Mouse (Mus musculus) intestine, embryonic 16.5 days (tissue): ENCODE measurements around the gene Ntrk2. TPM values are rescaled to one million over a fixed set of nuclear protein-coding genes. Genes with fewer than 3 reads are reported as not detected.

Source experiments
- ATAC-seq: fragments of 200-750 bp; cut with Nextera tagmentation; 2 replicates; pipeline ENCODE4 v1.8.0; 2017; ENCODE audit warnings: moderate TSS enrichment, moderate library complexity
- H3K27ac ChIP-seq: fragments of 300-500 bp; sonication (generic); 2 replicates; pipeline ENCODE4 v1.5.1; 2014; ENCODE audit warnings: mild to moderate bottlenecking, low read length
- H3K27me3 ChIP-seq: fragments of 300-500 bp; sonication (generic); replicated peaks from 2 replicates; pipeline ENCODE4 v1.6.1; 2014; ENCODE audit warnings: low read length, control low read depth, mixed read lengths; ENCODE audit not compliant: control insufficient read depth, insufficient read depth
- H3K36me3 ChIP-seq: fragments of 300-500 bp; sonication (generic); 2 replicates; pipeline ENCODE4 v1.6.1; 2014; ENCODE audit warnings: low read length, control low read depth; ENCODE audit not compliant: control insufficient read depth, insufficient read depth
- H3K4me1 ChIP-seq: fragments of 300-500 bp; sonication (generic); 2 replicates; pipeline ENCODE4 v1.6.1; 2014; ENCODE audit warnings: low read length, control low read depth, mixed read lengths; ENCODE audit not compliant: control insufficient read depth, insufficient read depth
- H3K4me2 ChIP-seq: fragments of 300-500 bp; sonication (generic); 2 replicates; pipeline ENCODE4 v1.6.1; 2014; ENCODE audit warnings: low read depth, low read length, control low read depth
- H3K4me3 ChIP-seq: fragments of 300-500 bp; sonication (generic); 2 replicates; pipeline ENCODE4 v1.5.1; 2014; ENCODE audit warnings: mild to moderate bottlenecking, low read length
- H3K9ac ChIP-seq: fragments of 300-500 bp; sonication (generic); 2 replicates; pipeline ENCODE4 v1.6.1; 2014; ENCODE audit warnings: low read depth, low read length
- H3K9me3 ChIP-seq: fragments of 300-500 bp; sonication (generic); 2 replicates; pipeline ENCODE4 v1.6.1; 2016; ENCODE audit warnings: low read length, control low read depth; ENCODE audit not compliant: control insufficient read depth
- WGBS: fragments of 180-500 bp; shearing (Covaris S2); extraction: QIAGEN DNeasy Blood & Tissue Kit; methylation state at CpG from one replicate; pipeline ENCODE4 v1.1.7; 2014; 5-methylcytosine and 5-hydroxymethylcytosine counted together
- polyA plus RNA-seq: library from polyadenylated mRNA; unstranded; fragments of >200 nt; fragmentation: Nextera tagmentation; extraction: Ambion mirVana; gene quantifications from 2 replicates; pipeline ENCODE4 v1.2.1, GENCODE M21; 2015

The Ntrk2 gene
- polyA plus RNA-seq, 1 experiment from 2014 or later, result 0.87 TPM

DNA sequence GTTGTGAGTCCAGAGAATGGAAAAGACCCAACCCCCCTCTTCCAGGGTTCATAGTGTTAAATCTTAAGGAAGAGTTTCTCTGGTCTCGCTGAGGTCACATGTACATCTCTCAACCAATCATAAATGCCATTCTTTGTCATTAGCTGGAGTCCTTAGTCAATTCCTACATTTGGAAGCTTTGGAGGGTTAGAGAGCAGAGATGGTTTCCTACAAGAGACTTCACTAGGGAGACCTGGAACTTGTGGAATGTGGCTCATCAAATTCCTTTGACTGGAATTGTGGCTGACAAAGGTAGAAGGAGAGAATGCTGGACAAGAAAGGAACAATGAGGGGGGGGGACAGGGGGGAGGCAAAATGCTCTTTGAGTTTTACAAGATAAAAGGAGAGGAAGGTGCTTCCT is 30.5 kb downstream of the Ntrk2 start:
- Histone ChIP-seq H3K4me3 (no peak overlapping the region), H3K36me3 (no peaks in the 10 kb centered on the region), H3K27me3 (no peaks in the 10 kb centered on the region), H3K27ac (no peak overlapping the region), H3K9me3 (no peaks in the 10 kb centered on the region), H3K9ac (no peak overlapping the region), H3K4me1 (peaks cover 5% of the 10 kb centered on the region; the same call in 1 of the 2 replicates), H3K4me2 (no peak overlapping the region)
- ATAC-seq, result no peak
- 87% methylated on average over 1 of the region's 1 CpGs for WGBS

DNA sequence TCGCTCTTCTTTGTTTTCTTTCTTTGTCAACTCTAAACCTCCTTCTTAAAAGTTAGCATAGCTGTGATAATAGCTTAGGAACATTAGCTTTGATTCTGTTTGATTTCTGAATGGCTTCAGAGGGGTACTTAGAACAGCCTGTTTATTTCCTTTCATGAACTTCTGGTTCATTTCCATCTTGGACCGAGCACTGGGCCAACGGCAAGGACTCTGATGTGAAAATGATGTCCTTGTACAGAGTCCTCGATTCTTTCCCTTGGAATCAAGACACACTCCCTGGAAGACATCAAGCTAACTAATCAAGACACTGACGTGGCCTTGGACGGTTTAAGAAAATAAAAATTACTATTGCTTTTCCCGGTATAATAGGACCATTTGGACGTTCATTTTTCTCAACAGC is 31.7 kb downstream of the Ntrk2 start:
- ATAC-seq, result no peak
- H3K4me3 ChIP-seq, result no peak overlapping the region

DNA sequence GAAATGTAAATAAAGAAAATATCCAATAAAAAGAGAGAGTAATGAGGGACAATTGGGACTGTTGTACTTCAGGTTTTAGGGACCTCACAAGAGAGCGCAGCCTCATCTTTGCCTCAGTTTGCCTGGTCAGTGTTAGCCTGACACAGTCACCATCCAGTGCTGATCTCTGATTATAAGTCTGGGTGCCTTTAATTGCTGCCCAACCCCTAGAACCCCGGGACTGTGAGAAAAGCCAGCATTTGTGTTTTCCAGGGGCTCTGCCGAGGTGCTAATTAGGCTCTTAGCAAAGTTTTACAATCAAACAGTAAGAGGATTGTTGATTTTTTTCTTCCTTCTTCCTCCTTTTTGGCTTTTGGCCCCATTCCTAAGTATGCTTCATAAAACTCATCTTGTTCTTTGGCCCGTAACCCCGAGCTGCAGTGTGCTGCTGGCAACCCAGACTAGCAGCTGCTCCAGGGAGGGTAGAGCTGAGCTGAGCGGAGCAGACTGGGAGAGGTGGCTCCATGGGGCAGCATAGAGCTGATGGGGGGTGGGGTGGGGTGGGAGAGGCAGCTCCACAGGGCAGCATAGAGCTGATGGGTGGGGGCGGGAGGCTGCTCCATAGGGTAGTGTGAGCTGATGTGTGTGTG is 34.5 kb downstream of the Ntrk2 start:
- 22% methylated on average over 6 of the region's 7 CpGs for WGBS
- peaks cover 5% of the 10 kb centered on the region; the same call in 1 of the 2 replicates for H3K4me1 ChIP-seq
- ATAC-seq, result peak; percentile 98
- H3K4me2 ChIP-seq, result peak overlapping the region; percentile 2; the same call in 1 of the 2 replicates
- H3K9me3 ChIP-seq, result no peaks in the 10 kb centered on the region
- no peak overlapping the region for H3K27ac ChIP-seq
- H3K9ac ChIP-seq, result no peak overlapping the region
- H3K27me3 ChIP-seq, result no peaks in the 10 kb centered on the region
- H3K4me3 ChIP-seq, result no peak overlapping the region
- no peaks in the 10 kb centered on the region for H3K36me3 ChIP-seq

More for the DNA sequence above, 31.7 kb downstream of the Ntrk2 start:
- Histone ChIP-seq H3K27me3 (no peaks in the 10 kb centered on the region), H3K4me1 (peaks cover 5% of the 10 kb centered on the region; the same call in 1 of the 2 replicates), H3K36me3 (no peaks in the 10 kb centered on the region), H3K27ac (no peak overlapping the region), H3K9me3 (no peaks in the 10 kb centered on the region), H3K9ac (no peak overlapping the region), H3K4me2 (no peak overlapping the region)
- 86% methylated on average over 8 of the region's 8 CpGs for WGBS

DNA sequence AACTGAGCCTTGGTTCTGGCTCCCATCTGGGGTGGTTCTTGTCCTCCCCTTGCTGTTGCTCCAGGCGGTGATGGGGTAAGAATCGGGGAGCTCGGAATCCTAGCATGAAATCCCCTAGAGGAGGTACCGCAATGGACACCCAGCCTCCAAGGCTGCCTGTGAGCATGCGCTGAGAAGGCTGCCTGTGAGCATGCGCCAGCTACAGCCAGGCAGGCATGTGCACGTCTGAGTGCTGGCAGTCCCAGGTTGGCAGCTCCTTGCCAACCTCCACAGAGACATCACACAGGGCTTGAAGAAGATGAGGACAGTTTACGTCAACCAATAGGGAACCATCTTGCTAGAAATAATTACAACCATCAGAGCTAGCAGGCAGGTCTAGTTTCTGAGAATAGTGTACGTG is 37.5 kb downstream of the Ntrk2 start:
- Histone ChIP-seq H3K27ac (no peak overlapping the region), H3K36me3 (no peaks in the 10 kb centered on the region), H3K4me1 (peaks cover 5% of the 10 kb centered on the region; the same call in 1 of the 2 replicates), H3K9me3 (peaks cover 3% of the 10 kb centered on the region), H3K27me3 (no peaks in the 10 kb centered on the region), H3K4me2 (no peak overlapping the region), H3K4me3 (no peak overlapping the region), H3K9ac (no peak overlapping the region)
- ATAC-seq, result no peak
- 87% methylated on average over 9 of the region's 9 CpGs for WGBS

DNA sequence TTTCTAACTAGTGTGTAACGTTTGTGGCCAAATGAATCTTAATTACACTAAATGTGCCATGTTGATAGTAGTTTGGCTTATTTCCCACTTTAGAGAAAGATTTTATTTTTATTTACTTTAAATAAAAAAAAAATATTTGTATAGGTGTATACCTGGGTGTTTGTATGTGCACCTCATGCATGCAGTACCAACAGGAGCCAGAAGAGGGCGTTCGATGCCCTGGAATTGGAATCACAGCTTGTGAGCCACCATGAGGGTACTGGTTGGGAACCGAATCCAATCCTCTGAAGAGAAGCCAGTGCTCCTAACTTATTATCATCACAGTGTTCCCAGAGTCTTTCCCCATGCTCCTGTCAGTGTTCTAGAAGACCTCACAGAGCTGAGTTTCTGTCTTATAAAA is 42.2 kb downstream of the Ntrk2 start:
- no peaks in the 10 kb centered on the region for H3K36me3 ChIP-seq
- no peak for ATAC-seq
- no peak overlapping the region for H3K4me2 ChIP-seq
- H3K27me3 ChIP-seq, result no peaks in the 10 kb centered on the region
- H3K9ac ChIP-seq, result no peak overlapping the region
- no peak overlapping the region for H3K27ac ChIP-seq
- 92% methylated on average over 4 of the region's 4 CpGs for WGBS
- H3K4me1 ChIP-seq, result no peaks in the 10 kb centered on the region
- no peak overlapping the region for H3K4me3 ChIP-seq
- H3K9me3 ChIP-seq, result peaks cover 4% of the 10 kb centered on the region

DNA sequence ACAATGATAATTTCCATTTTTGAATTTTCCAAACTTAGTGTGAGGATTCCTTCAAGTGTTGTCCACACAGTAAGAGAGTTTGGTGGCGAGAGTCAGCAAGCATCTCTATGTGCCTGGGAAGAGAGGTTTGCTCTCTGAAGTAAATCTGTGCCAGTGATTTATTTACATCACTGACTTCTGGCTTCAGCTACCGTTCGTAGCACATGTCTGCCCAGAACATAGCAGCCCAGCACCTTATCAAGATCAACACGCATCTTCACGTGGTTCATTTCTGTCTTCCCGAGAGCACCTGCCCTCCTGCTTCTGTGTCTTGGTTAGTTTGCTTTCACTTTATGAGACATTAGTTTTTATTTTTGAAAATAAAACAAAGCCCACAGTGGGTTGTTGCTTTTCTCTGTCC is 47.3 kb downstream of the Ntrk2 start:
- Histone ChIP-seq H3K4me3 (no peak overlapping the region), H3K4me1 (no peaks in the 10 kb centered on the region), H3K27me3 (no peaks in the 10 kb centered on the region), H3K36me3 (no peaks in the 10 kb centered on the region), H3K4me2 (no peak overlapping the region), H3K9me3 (peaks cover 2% of the 10 kb centered on the region), H3K27ac (no peak overlapping the region), H3K9ac (no peak overlapping the region)
- 66% methylated on average over 6 of the region's 6 CpGs for WGBS
- ATAC-seq, result no peak

DNA sequence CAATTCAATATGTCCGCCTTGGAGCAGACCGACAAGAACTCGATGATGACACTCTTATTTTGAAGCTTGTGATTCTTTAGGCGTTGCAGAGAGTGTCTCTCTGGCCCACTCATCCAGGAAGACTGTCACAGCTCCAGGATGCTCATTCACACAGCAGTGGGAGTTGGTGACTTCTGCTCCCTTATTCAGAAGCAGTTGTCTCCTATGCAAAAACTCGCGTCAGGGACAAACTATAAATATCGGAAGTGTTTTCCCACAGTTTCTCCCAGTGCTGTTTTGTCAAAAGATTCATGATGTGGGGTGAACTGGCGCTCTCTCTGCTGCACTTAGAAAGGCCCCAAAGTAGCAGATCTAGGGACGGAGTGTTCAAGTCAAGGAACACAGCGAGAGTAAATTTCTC is 59.9 kb downstream of the Ntrk2 start:
- Histone ChIP-seq H3K27ac (no peak overlapping the region), H3K36me3 (no peaks in the 10 kb centered on the region), H3K4me2 (no peak overlapping the region), H3K9ac (no peak overlapping the region), H3K9me3 (no peaks in the 10 kb centered on the region), H3K4me3 (no peak overlapping the region), H3K4me1 (no peaks in the 10 kb centered on the region), H3K27me3 (no peaks in the 10 kb centered on the region)
- WGBS, result 89% methylated on average over 10 of the region's 10 CpGs
- no peak for ATAC-seq

DNA sequence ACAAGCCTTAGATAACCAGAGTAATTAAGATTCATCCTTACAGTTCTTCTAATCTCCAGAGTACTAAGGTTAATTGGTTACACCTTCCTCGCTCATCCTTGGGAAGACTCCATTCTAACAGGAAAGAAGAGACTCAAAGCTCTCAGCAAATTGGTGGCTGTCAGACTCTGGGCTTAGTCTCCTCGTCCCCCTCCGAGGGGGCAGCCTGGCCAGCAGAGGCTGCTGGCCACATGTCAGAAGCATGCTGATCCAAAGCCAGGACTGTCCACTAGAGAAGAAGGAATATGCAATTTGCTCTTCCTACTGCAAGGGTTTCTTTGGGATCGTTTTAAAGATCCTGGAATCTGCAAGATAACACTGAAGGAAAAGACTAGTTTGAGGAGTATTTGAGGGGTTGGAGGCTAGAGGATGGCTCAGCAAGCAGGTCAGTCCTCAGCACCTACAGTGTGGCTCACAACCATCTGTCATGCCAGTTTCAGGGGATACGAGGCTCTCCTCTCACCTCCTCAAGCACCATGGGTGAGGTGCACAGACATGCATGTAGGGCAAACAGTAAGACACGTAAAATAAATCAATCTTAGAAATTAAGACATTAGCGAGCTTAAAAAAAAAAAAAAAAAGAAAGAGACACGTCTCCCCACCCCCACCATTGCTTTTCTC is 60.5 kb downstream of the Ntrk2 start:
- Histone ChIP-seq H3K4me1 (no peaks in the 10 kb centered on the region), H3K4me3 (no peak overlapping the region), H3K27me3 (no peaks in the 10 kb centered on the region), H3K27ac (no peak overlapping the region), H3K9ac (no peak overlapping the region), H3K36me3 (no peaks in the 10 kb centered on the region), H3K4me2 (no peak overlapping the region), H3K9me3 (no peaks in the 10 kb centered on the region)
- no peak for ATAC-seq
- 84% methylated on average over 8 of the region's 8 CpGs for WGBS

DNA sequence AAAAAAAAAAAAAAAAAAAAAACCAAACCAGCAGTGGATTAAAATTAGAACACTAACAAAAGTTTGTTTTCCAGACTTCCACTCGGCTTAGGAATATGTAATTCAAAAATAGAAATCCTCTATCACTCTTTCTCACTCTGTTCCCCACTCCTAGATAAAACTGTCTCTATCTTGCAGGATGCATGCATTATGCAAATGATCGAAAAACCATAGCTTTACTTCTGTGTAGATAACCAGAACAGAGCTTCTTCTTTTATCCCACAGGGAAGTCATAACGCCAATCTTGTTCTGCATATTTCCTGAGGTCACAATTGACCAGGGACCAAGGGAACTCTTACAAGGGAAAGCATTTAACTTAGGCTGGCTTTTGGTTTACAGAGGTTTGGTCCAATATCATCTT is 76.1 kb downstream of the Ntrk2 start:
- Histone ChIP-seq H3K27ac (no peak overlapping the region), H3K9me3 (no peaks in the 10 kb centered on the region), H3K27me3 (no peaks in the 10 kb centered on the region), H3K4me2 (no peak overlapping the region), H3K9ac (no peak overlapping the region), H3K4me1 (no peaks in the 10 kb centered on the region), H3K4me3 (no peak overlapping the region), H3K36me3 (no peaks in the 10 kb centered on the region)
- no peak for ATAC-seq
- WGBS, result 83% methylated on average over 3 of the region's 3 CpGs
